Mouse (Mus musculus) liver, embryonic 13.5 days (tissue): ENCODE measurements around the gene Dusp1. TPM values are rescaled to one million over a fixed set of nuclear protein-coding genes. Genes with fewer than 3 reads are reported as not detected.
A peak's percentile ranks its signal among the peaks of the same experiment; 100 is the strongest.

ENCODE experiments used
- ATAC-seq: fragments of 200-750 bp; cut with Nextera tagmentation; 2 replicates; pipeline ENCODE4 v1.8.0; 2017; ENCODE audit warnings: low read depth, mild to moderate bottlenecking, moderate number of reproducible peaks, moderate library complexity
- DNase-seq: peaks from one replicate; pipeline ENCODE4 v3.0.0; 2022
- H3K27ac ChIP-seq: fragments of 300-500 bp; sonication (generic); 2 replicates; pipeline ENCODE4 v1.5.1; 2015; ENCODE audit warnings: moderate library complexity, mild to moderate bottlenecking, inconsistent platforms
- H3K27me3 ChIP-seq: fragments of 300-500 bp; sonication (generic); 2 replicates; pipeline ENCODE4 v1.6.1; 2015; ENCODE audit warnings: mild to moderate bottlenecking, inconsistent platforms
- H3K36me3 ChIP-seq: fragments of 300-500 bp; sonication (generic); 2 replicates; pipeline ENCODE4 v1.6.1; 2015; ENCODE audit warnings: mild to moderate bottlenecking, inconsistent platforms
- H3K4me1 ChIP-seq: fragments of 300-500 bp; sonication (generic); replicated peaks from 2 replicates; pipeline ENCODE4 v1.6.1; 2015; ENCODE audit warnings: inconsistent platforms
- H3K4me2 ChIP-seq: fragments of 300-500 bp; sonication (generic); 2 replicates; pipeline ENCODE4 v1.6.1; 2015; ENCODE audit warnings: inconsistent platforms, mild to moderate bottlenecking, moderate library complexity
- H3K4me3 ChIP-seq: fragments of 300-500 bp; sonication (generic); replicated peaks from 2 replicates; pipeline ENCODE4 v1.5.1; 2015; ENCODE audit warnings: mild to moderate bottlenecking, inconsistent platforms
- H3K9ac ChIP-seq: fragments of 300-500 bp; sonication (generic); 2 replicates; pipeline ENCODE4 v1.6.1; 2015; ENCODE audit warnings: mild to moderate bottlenecking, inconsistent platforms
- H3K9me3 ChIP-seq: fragments of 300-500 bp; sonication (generic); replicated peaks from 2 replicates; pipeline ENCODE4 v1.6.1; 2016; ENCODE audit warnings: inconsistent platforms
- WGBS: fragments of 180-500 bp; shearing (Covaris S2); methylation state at CpG from one replicate; pipeline ENCODE4 v1.1.7; 2015; ENCODE audit not compliant: insufficient replicate concordance; 5-methylcytosine and 5-hydroxymethylcytosine counted together
- polyA plus RNA-seq: library from polyadenylated mRNA; unstranded; fragments of >200 nt; fragmentation: Nextera tagmentation; extraction: Ambion mirVana; gene quantifications from 2 replicates; pipeline ENCODE4 v1.2.1, GENCODE M21; 2015

Dusp1 gene
- polyA plus RNA-seq, 1 experiment from 2014 or later = 22.2 TPM

- DNase-seq (peak; percentile 74), ATAC-seq (peak; percentile 29; the same call in 1 of the 2 replicates)
- 41% methylated on average over 17 of the region's 17 CpGs for WGBS
- peak overlapping the region; percentile 74 for H3K27ac ChIP-seq
- H3K9me3 ChIP-seq = no peaks in the 10 kb centered on the region
- H3K27me3 ChIP-seq = no peaks in the 10 kb centered on the region
- H3K4me1 ChIP-seq = peaks cover 54% of the 10 kb centered on the region
- H3K4me3 ChIP-seq = no peak overlapping the region
- H3K9ac ChIP-seq = peak overlapping the region; percentile 30; the same call in 1 of the 2 replicates
- peaks cover 6% of the 10 kb centered on the region for H3K36me3 ChIP-seq
- H3K4me2 ChIP-seq = peak overlapping the region; percentile 25
Observed at GRCm38 (mm10) chr17:26600913-26601447, 39.1 kb upstream of the Dusp1 start.

- H3K27me3 ChIP-seq = no peaks in the 10 kb centered on the region
- H3K27ac ChIP-seq = no peak overlapping the region
- H3K9ac ChIP-seq = no peak overlapping the region
- DNase-seq (no peak), ATAC-seq (no peak)
- H3K4me2 ChIP-seq = no peak overlapping the region
- no peak overlapping the region for H3K4me3 ChIP-seq
- H3K4me1 ChIP-seq = peaks cover 72% of the 10 kb centered on the region
- WGBS = 84% methylated on average over 5 of the region's 5 CpGs
- peaks cover 3% of the 10 kb centered on the region; the same call in 1 of the 2 replicates for H3K36me3 ChIP-seq
- no peaks in the 10 kb centered on the region for H3K9me3 ChIP-seq
Observed at GRCm38 (mm10) chr17:26598845-26599244, 36.9 kb upstream of the Dusp1 start.

GRCm38 (mm10) chr17:26596856-26597481 is 35.0 kb upstream of the Dusp1 start:
- WGBS = 79% methylated on average over 6 of the region's 6 CpGs
- Histone ChIP-seq H3K4me1 (peaks cover 65% of the 10 kb centered on the region), H3K9ac (no peak overlapping the region), H3K4me3 (no peak overlapping the region), H3K36me3 (no peaks in the 10 kb centered on the region), H3K27me3 (no peaks in the 10 kb centered on the region), H3K9me3 (no peaks in the 10 kb centered on the region), H3K27ac (peak overlapping the region; percentile 60), H3K4me2 (no peak overlapping the region)
- DNase-seq = no peak
- no peak for ATAC-seq

- no peaks in the 10 kb centered on the region for H3K36me3 ChIP-seq
- no peak overlapping the region for H3K4me2 ChIP-seq
- peaks cover 64% of the 10 kb centered on the region for H3K4me1 ChIP-seq
- no peak for ATAC-seq
- peak overlapping the region; percentile 60 for H3K27ac ChIP-seq
- H3K4me3 ChIP-seq = no peak overlapping the region
- no peak for DNase-seq
- no peaks in the 10 kb centered on the region for H3K27me3 ChIP-seq
- no peak overlapping the region for H3K9ac ChIP-seq
- 69% methylated on average over 7 of the region's 7 CpGs for WGBS
- H3K9me3 ChIP-seq = no peaks in the 10 kb centered on the region
Observed at GRCm38 (mm10) chr17:26596168-26596658, 34.3 kb upstream of the Dusp1 start.

- H3K9me3 ChIP-seq = no peaks in the 10 kb centered on the region
- H3K4me1 ChIP-seq = peaks cover 58% of the 10 kb centered on the region
- DNase-seq (no peak), ATAC-seq (no peak)
- H3K9ac ChIP-seq = peak overlapping the region; percentile 3; the same call in 1 of the 2 replicates
- no peak overlapping the region for H3K4me2 ChIP-seq
- no peaks in the 10 kb centered on the region for H3K27me3 ChIP-seq
- no peak overlapping the region for H3K4me3 ChIP-seq
- H3K36me3 ChIP-seq = no peaks in the 10 kb centered on the region
- WGBS = 43% methylated on average over 7 of the region's 7 CpGs
- H3K27ac ChIP-seq = peak overlapping the region; percentile 67
Observed at GRCm38 (mm10) chr17:26595448-26596167, 33.7 kb upstream of the Dusp1 start.

- H3K36me3 ChIP-seq = no peaks in the 10 kb centered on the region
- H3K27ac ChIP-seq = peak overlapping the region; percentile 67
- DNase-seq (no peak), ATAC-seq (no peak)
- H3K9me3 ChIP-seq = no peaks in the 10 kb centered on the region
- no peaks in the 10 kb centered on the region for H3K27me3 ChIP-seq
- 30% methylated on average over 7 of the region's 7 CpGs for WGBS
- H3K4me1 ChIP-seq = peaks cover 54% of the 10 kb centered on the region
- H3K4me2 ChIP-seq = no peak overlapping the region
- H3K4me3 ChIP-seq = no peak overlapping the region
- H3K9ac ChIP-seq = peak overlapping the region; percentile 3; the same call in 1 of the 2 replicates
Observed at GRCm38 (mm10) chr17:26594958-26595357, 33.0 kb upstream of the Dusp1 start.

- Histone ChIP-seq H3K4me3 (no peak overlapping the region), H3K4me2 (no peak overlapping the region), H3K36me3 (no peaks in the 10 kb centered on the region), H3K4me1 (peaks cover 52% of the 10 kb centered on the region), H3K9ac (no peak overlapping the region), H3K9me3 (no peaks in the 10 kb centered on the region), H3K27me3 (no peaks in the 10 kb centered on the region), H3K27ac (peak overlapping the region; percentile 29; the same call in 1 of the 2 replicates)
- DNase-seq (no peak), ATAC-seq (no peak)
- 64% methylated on average over 7 of the region's 7 CpGs for WGBS
Observed at GRCm38 (mm10) chr17:26594171-26594570, 32.2 kb upstream of the Dusp1 start.

GRCm38 (mm10) chr17:26593199-26593598 is 31.3 kb upstream of the Dusp1 start:
- Histone ChIP-seq H3K4me2 (no peak overlapping the region), H3K4me3 (no peak overlapping the region), H3K9me3 (no peaks in the 10 kb centered on the region), H3K36me3 (0 out of 2 replicates have a peak, but pooled peaks cover 5% of the 10 kb centered on the region), H3K27ac (no peak overlapping the region), H3K4me1 (peaks cover 55% of the 10 kb centered on the region), H3K27me3 (no peaks in the 10 kb centered on the region), H3K9ac (no peak overlapping the region)
- 75% methylated on average over 5 of the region's 5 CpGs for WGBS
- ATAC-seq = no peak
- DNase-seq = no peak

GRCm38 (mm10) chr17:26592510-26592909 is 30.6 kb upstream of the Dusp1 start:
- H3K9me3 ChIP-seq = no peaks in the 10 kb centered on the region
- no peak overlapping the region for H3K9ac ChIP-seq
- no peak for DNase-seq
- WGBS = 75% methylated on average over 4 of the region's 4 CpGs
- H3K4me3 ChIP-seq = no peak overlapping the region
- peak; percentile 51 for ATAC-seq
- no peak overlapping the region for H3K27ac ChIP-seq
- no peak overlapping the region for H3K4me2 ChIP-seq
- no peaks in the 10 kb centered on the region for H3K27me3 ChIP-seq
- H3K4me1 ChIP-seq = peaks cover 55% of the 10 kb centered on the region
- peaks cover 12% of the 10 kb centered on the region for H3K36me3 ChIP-seq

- H3K4me2 ChIP-seq = no peak overlapping the region
- H3K9ac ChIP-seq = no peak overlapping the region
- no peaks in the 10 kb centered on the region for H3K9me3 ChIP-seq
- peaks cover 22% of the 10 kb centered on the region for H3K36me3 ChIP-seq
- H3K27ac ChIP-seq = no peak overlapping the region
- H3K4me1 ChIP-seq = peaks cover 40% of the 10 kb centered on the region
- WGBS = 86% methylated on average over 12 of the region's 12 CpGs
- H3K27me3 ChIP-seq = no peaks in the 10 kb centered on the region
- H3K4me3 ChIP-seq = no peak overlapping the region
- DNase-seq (no peak), ATAC-seq (no peak)
Observed at GRCm38 (mm10) chr17:26587961-26588487, 26.1 kb upstream of the Dusp1 start.

GRCm38 (mm10) chr17:26584558-26585136 is 22.7 kb upstream of the Dusp1 start:
- ATAC-seq (peak; percentile 68), DNase-seq (no peak)
- 0 out of 2 replicates have a peak overlapping the region, but pooled peaks have one; percentile 23 for H3K4me2 ChIP-seq
- WGBS = 72% methylated on average over 15 of the region's 15 CpGs
- H3K27ac ChIP-seq = peak overlapping the region; percentile 77
- H3K9me3 ChIP-seq = no peaks in the 10 kb centered on the region
- H3K4me1 ChIP-seq = peaks cover 32% of the 10 kb centered on the region
- no peak overlapping the region for H3K9ac ChIP-seq
- H3K27me3 ChIP-seq = no peaks in the 10 kb centered on the region
- peaks cover 30% of the 10 kb centered on the region for H3K36me3 ChIP-seq
- H3K4me3 ChIP-seq = no peak overlapping the region
